Mouse (Mus musculus): Measurements from ENCODE around the gene Pspn.

The Pspn gene

GRCm38 (mm10) chr17:56996506-56996905 lies 3.3 kb downstream of the Pspn start:
- DNase-seq (ENCODE audit: low spot score) = no peak

GRCm38 (mm10) chr17:56995046-56995445 lies 4.8 kb downstream of the Pspn start:
- DNase-seq (ENCODE audit: low spot score) = no peak

- no peak for DNase-seq (ENCODE audit: low spot score)
Observed at GRCm38 (mm10) chr17:56990966-56991365, 8.9 kb downstream of the Pspn start.

GRCm38 (mm10) chr17:56990115-56990746 lies 9.6 kb downstream of the Pspn start, which contains the start of gene Clpp:
Gene Clpp, plus strand, starts transcription at chr17:56990305.
- peak; percentile 98 for DNase-seq (ENCODE audit: low spot score)

- no peak for DNase-seq (ENCODE audit: low spot score)
Observed at GRCm38 (mm10) chr17:56989467-56990114, 10.2 kb downstream of the Pspn start.

GRCm38 (mm10) chr17:56988921-56989430 lies 10.8 kb downstream of the Pspn start:
- no peak for DNase-seq (ENCODE audit: low spot score)

GRCm38 (mm10) chr17:56988441-56988840 lies 11.4 kb downstream of the Pspn start:
- DNase-seq (ENCODE audit: low spot score) = no peak

GRCm38 (mm10) chr17:56986105-56986805 lies 13.6 kb downstream of the Pspn start:
- DNase-seq (ENCODE audit: low spot score) = peak; percentile 78

- DNase-seq (ENCODE audit: low spot score) = no peak
Observed at GRCm38 (mm10) chr17:56985656-56986055, 14.2 kb downstream of the Pspn start.

GRCm38 (mm10) chr17:56984886-56985285 lies 14.9 kb downstream of the Pspn start:
- no peak for DNase-seq (ENCODE audit: low spot score)

GRCm38 (mm10) chr17:56982013-56982412 lies 17.8 kb downstream of the Pspn start, which contains the start of gene Acer1:
Gene Acer1, minus strand, starts transcription at chr17:56982126.
- no peak for DNase-seq (ENCODE audit: low spot score)

GRCm38 (mm10) chr17:56981049-56981448 lies 18.8 kb downstream of the Pspn start:
- DNase-seq (ENCODE audit: low spot score) = no peak

GRCm38 (mm10) chr17:56979524-56979923 lies 20.3 kb downstream of the Pspn start:
- no peak for DNase-seq (ENCODE audit: low spot score)

GRCm38 (mm10) chr17:56976531-56977390 lies 23.1 kb downstream of the Pspn start:
- no peak for DNase-seq (ENCODE audit: low spot score)

- DNase-seq (ENCODE audit: low spot score) = no peak
Observed at GRCm38 (mm10) chr17:56975391-56975790, 24.4 kb downstream of the Pspn start.

- no peak for DNase-seq (ENCODE audit: low spot score)
Observed at GRCm38 (mm10) chr17:56974708-56975240, 25.0 kb downstream of the Pspn start.

- no peak for DNase-seq (ENCODE audit: low spot score)
Observed at GRCm38 (mm10) chr17:56973956-56974707, 25.7 kb downstream of the Pspn start.

- DNase-seq (ENCODE audit: low spot score) = no peak
Observed at GRCm38 (mm10) chr17:56970081-56970480, 29.7 kb downstream of the Pspn start.

GRCm38 (mm10) chr17:56969321-56969720 lies 30.5 kb downstream of the Pspn start:
- no peak for DNase-seq (ENCODE audit: low spot score)

- no peak for DNase-seq (ENCODE audit: low spot score)
Observed at GRCm38 (mm10) chr17:56963646-56964045, 36.2 kb downstream of the Pspn start.
